In the genomic region with DNA sequence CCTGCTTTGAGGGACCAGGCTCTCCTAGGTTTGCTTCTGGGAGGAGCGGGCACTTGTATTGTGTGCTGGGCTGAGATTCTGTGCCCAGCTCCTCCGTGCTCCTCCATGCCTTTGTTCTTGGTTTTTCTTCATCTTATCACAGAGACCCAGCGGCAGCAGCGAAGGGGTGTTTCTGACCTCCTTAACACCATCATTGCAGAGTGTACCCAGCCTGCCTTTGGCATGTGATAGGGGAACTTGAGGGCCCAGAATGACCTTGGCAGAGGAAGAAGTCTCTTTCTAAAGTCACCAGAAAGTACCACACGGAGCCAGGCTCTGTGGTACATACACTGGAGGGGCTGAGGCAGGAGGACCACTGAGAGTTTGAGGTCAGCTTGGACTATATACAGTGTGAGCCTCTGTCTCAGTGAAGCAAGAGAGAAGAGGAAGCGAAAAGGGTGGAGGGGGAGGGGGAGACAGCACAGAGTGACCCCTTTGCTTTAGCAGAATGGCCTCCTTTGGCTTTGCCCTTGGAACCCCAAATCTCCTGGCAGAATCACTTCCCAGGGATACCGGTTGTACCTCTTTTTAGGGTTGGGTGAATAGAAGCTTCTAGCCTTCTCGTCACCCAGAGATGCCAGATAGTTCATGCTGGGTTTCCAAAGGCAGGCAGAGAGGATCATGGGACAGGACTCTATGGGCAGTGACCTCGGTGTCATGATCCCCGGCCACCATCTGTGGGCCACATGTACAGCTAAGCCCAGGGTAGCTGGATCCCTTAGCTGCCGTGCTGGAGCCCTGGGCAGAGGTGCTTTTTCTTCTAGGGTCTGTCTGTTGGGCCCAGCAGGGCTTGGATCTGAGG, we compare ENCODE assay signal across 13 mouse cellular contexts.
A peak's percentile ranks its signal among the peaks of the same experiment; 100 is the strongest.
DNase-seq lines count a peak whose midpoint lies in the region; ATAC-seq and TF ChIP-seq lines count a peak whose summit lies in the region.
"Had no signal": no experiment of that assay in that cellular context is flagged by ENCODE, and none has a peak within 500 bp of the region (broad histone marks: within the 10 kb centered on the region; RNA-seq: fewer than 3 reads in every experiment).

No protein-coding gene starts in this region.

- WGBS in hindbrain, embryonic 12.5 days = 67% methylated on average over 11 of the region's 11 CpGs
- WGBS in hindbrain, postnatal 0 days = 75% methylated on average over 11 of the region's 11 CpGs
- WGBS in limb, embryonic 13.5 days = 61% methylated on average over 11 of the region's 11 CpGs

- H3K4me2 ChIP-seq in hindbrain, embryonic 12.5 days (replicated peaks) = no peak overlapping the region
- H3K4me2 ChIP-seq in hindbrain, postnatal 0 days (ENCODE audit: low read depth, low read length) = no peak overlapping the region
- 0 out of 2 replicates have a peak overlapping the region, but pooled peaks have one; percentile 11 for H3K4me2 ChIP-seq in limb, embryonic 13.5 days (replicated peaks)
- H3K4me2 ChIP-seq: neural tube, embryonic 12.5 days had no signal

- peaks cover 79% of the 10 kb centered on the region for H3K4me1 ChIP-seq in hindbrain, embryonic 12.5 days
- peaks cover 11% of the 10 kb centered on the region; the same call in 1 of the 2 replicates for H3K4me1 ChIP-seq in hindbrain, postnatal 0 days (ENCODE audit: insufficient read depth, low read length)
- peaks cover 73% of the 10 kb centered on the region for H3K4me1 ChIP-seq in brown adipose tissue, adult 24 weeks (ENCODE audit: control insufficient read depth, insufficient read depth, insufficient read length, low read length)
- peaks cover 99% of the 10 kb centered on the region for H3K4me1 ChIP-seq in limb, embryonic 13.5 days

- peak; percentile 60 for DNase-seq in embryo, embryonic 9.5 days (ENCODE audit: extremely low spot score)
- DNase-seq in embryo, embryonic 10.5 days (ENCODE audit: low spot score) = no peak
- DNase-seq in hindbrain, postnatal 0 days (ENCODE audit: low spot score) = no peak
- DNase-seq in left cerebral cortex, postnatal 10 days (ENCODE audit: extremely low spot score in 1 of 2, low spot score in 2 of 2) = no peak
- DNase-seq in cerebellum, adult 8-10 months = no peak
- DNase-seq: cerebellum, postnatal 14 days; kidney, adult 18-20 months had no signal

- H3K36me3 ChIP-seq in hindbrain, embryonic 12.5 days = no peaks in the 10 kb centered on the region
- H3K36me3 ChIP-seq in hindbrain, postnatal 0 days (ENCODE audit: insufficient read depth, low read length) = no peaks in the 10 kb centered on the region
- H3K36me3 ChIP-seq in limb, embryonic 13.5 days = peaks cover 18% of the 10 kb centered on the region
- H3K36me3 ChIP-seq: neural tube, embryonic 12.5 days had no signal

- no peaks in the 10 kb centered on the region for H3K9me3 ChIP-seq in hindbrain, embryonic 12.5 days (replicated peaks)
- no peaks in the 10 kb centered on the region for H3K9me3 ChIP-seq in hindbrain, postnatal 0 days (ENCODE audit: low read length)
- no peaks in the 10 kb centered on the region for H3K9me3 ChIP-seq in limb, embryonic 13.5 days
- H3K9me3 ChIP-seq: G1E; neural tube, embryonic 12.5 days had no signal

- intact Hi-C loops in left cerebral cortex, postnatal 10 days (cut with DNase I) = no loop called here

- H3K9ac ChIP-seq in hindbrain, embryonic 12.5 days = no peak overlapping the region
- no peak overlapping the region for H3K9ac ChIP-seq in hindbrain, postnatal 0 days (replicated peaks; ENCODE audit: low read length)
- peak overlapping the region; percentile 39; the same call in 1 of the 2 replicates for H3K9ac ChIP-seq in limb, embryonic 13.5 days
- H3K9ac ChIP-seq: neural tube, embryonic 12.5 days had no signal

- H3K4me3 ChIP-seq in hindbrain, embryonic 12.5 days = no peak overlapping the region
- H3K4me3 ChIP-seq in hindbrain, postnatal 0 days (ENCODE audit: low read length) = no peak overlapping the region
- H3K4me3 ChIP-seq in brown adipose tissue, adult 24 weeks (ENCODE audit: insufficient read depth, low read depth, low read length) = no peak overlapping the region
- no peak overlapping the region for H3K4me3 ChIP-seq in limb, embryonic 13.5 days
- H3K4me3 ChIP-seq: neural tube, embryonic 12.5 days had no signal

- ATAC-seq in hindbrain, embryonic 12.5 days (ENCODE audit: low FRiP score) = no peak
- ATAC-seq in hindbrain, postnatal 0 days = no peak
- no peak for ATAC-seq in limb, embryonic 13.5 days (ENCODE audit: low FRiP score, low read depth)
- ATAC-seq: forebrain, embryonic 14.5 days had no signal

- H3K27ac ChIP-seq in hindbrain, embryonic 12.5 days = peak overlapping the region; percentile 31; the same call in 1 of the 2 replicates
- no peak overlapping the region for H3K27ac ChIP-seq in hindbrain, postnatal 0 days
- H3K27ac ChIP-seq in brown adipose tissue, adult 24 weeks (replicated peaks; ENCODE audit: low read depth, low read length) = peak overlapping the region; percentile 89
- H3K27ac ChIP-seq in limb, embryonic 13.5 days = peak overlapping the region; percentile 90

- no peaks in the 10 kb centered on the region for H3K27me3 ChIP-seq in hindbrain, embryonic 12.5 days
- H3K27me3 ChIP-seq in hindbrain, postnatal 0 days (ENCODE audit: insufficient read depth, low read length) = no peaks in the 10 kb centered on the region
- H3K27me3 ChIP-seq in limb, embryonic 13.5 days = no peaks in the 10 kb centered on the region
- H3K27me3 ChIP-seq: neural tube, embryonic 12.5 days had no signal

- TF ChIP-seq CTCF in hindbrain, postnatal 0 days (IDR thresholded peaks at IDR 0.05; ENCODE audit: low read depth) = no peak
